Mouse (Mus musculus): Measurements from ENCODE around the gene Lypd6. TPM values are rescaled to one million over a fixed set of nuclear protein-coding genes. Genes with fewer than 3 reads are reported as not detected.

The Lypd6 gene
- total RNA-seq, 2 experiments from 2014 or later = 17.4 to 23.0 TPM

GRCm38 (mm10) chr2:50110167-50110566, 43.9 kb downstream of the Lypd6 start:
- peak in 1 of 2 experiments; percentile 7 for DNase-seq

- DNase-seq = no peak
Measured at GRCm38 (mm10) chr2:50111169-50111568, 44.9 kb downstream of the Lypd6 start.

- no peak for DNase-seq
Measured at GRCm38 (mm10) chr2:50111609-50112008, 45.4 kb downstream of the Lypd6 start.

GRCm38 (mm10) chr2:50112427-50112826, 46.2 kb downstream of the Lypd6 start:
- no peak for DNase-seq

- DNase-seq = no peak
Measured at GRCm38 (mm10) chr2:50119101-50119500, 52.9 kb downstream of the Lypd6 start.

GRCm38 (mm10) chr2:50120839-50121238, 54.6 kb downstream of the Lypd6 start:
- no peak for DNase-seq

GRCm38 (mm10) chr2:50123376-50123775, 57.1 kb downstream of the Lypd6 start:
- DNase-seq = no peak

- no peak for DNase-seq
Measured at GRCm38 (mm10) chr2:50127513-50128175, 61.4 kb downstream of the Lypd6 start.

- no peak for DNase-seq
Measured at GRCm38 (mm10) chr2:50128322-50129277, 62.4 kb downstream of the Lypd6 start.

GRCm38 (mm10) chr2:50130674-50131073, 64.4 kb downstream of the Lypd6 start:
- no peak for DNase-seq

GRCm38 (mm10) chr2:50143672-50144071, 77.4 kb downstream of the Lypd6 start:
- DNase-seq = no peak

- no peak for DNase-seq
Measured at GRCm38 (mm10) chr2:50147308-50147707, 81.1 kb downstream of the Lypd6 start.

GRCm38 (mm10) chr2:50149257-50150202, 83.3 kb downstream of the Lypd6 start:
- DNase-seq = no peak

- no peak for DNase-seq
Measured at GRCm38 (mm10) chr2:50150203-50150590, 84.0 kb downstream of the Lypd6 start.

- DNase-seq = no peak
Measured at GRCm38 (mm10) chr2:50150816-50151215, 84.6 kb downstream of the Lypd6 start.

- no peak for DNase-seq
Measured at GRCm38 (mm10) chr2:50151401-50151800, 85.2 kb downstream of the Lypd6 start.

- no peak for DNase-seq
Measured at GRCm38 (mm10) chr2:50151879-50152278, 85.7 kb downstream of the Lypd6 start.

- DNase-seq = no peak
Measured at GRCm38 (mm10) chr2:50156009-50156408, 89.8 kb downstream of the Lypd6 start.

- DNase-seq = no peak
Measured at GRCm38 (mm10) chr2:50160069-50160468, 93.8 kb downstream of the Lypd6 start.

GRCm38 (mm10) chr2:50163608-50164007, 97.4 kb downstream of the Lypd6 start:
- DNase-seq = no peak

- no peak for DNase-seq
Measured at GRCm38 (mm10) chr2:50165277-50165676, 99.0 kb downstream of the Lypd6 start.

GRCm38 (mm10) chr2:50166082-50166481, 99.9 kb downstream of the Lypd6 start:
- DNase-seq = no peak

Data from layer of hippocampus, postnatal 36 days (tissue).